Mouse (Mus musculus): ENCODE data around the gene Tmem125.
"Not testable (repeated sequence)": the region's sequence is repeated elsewhere in the genome, so short reads cannot be mapped to it uniquely, and the experiment has no call there.

Gene Tmem125

DNA sequence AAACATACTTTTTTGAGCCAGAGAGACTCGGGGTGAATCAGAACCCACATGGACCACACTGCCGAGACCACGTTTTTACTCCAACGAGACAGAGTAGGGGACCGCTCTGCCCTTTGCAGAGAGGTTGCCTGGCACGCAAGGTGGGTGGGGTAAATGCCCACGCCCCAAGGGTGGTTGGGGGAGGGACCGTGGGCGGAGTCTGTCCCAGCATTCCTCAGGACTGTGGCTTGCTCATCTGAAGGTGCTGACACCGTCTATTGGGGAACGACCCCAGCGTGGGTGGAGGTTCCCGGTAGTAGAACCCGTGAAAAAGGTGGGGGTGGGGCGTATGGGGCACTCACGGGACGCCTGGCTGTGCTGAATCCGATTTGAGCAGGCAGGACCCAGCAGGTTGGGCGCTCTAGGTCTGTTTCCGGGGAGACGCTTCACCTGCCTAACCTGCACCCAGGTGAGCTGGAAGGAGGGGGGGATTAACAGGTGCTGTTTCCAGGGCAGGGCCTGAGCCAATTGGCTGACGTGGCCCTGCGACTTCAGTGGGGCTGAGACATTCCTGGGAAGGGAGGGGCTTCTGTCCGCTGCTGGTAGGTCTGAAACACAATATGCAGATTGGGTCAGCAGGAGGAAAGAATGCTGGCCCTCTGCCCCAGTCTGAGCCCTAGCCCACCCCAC, at the start of gene Tmem125:
Gene Tmem125 (minus strand): TSS at position 453 of the 669 bp plus-strand sequence.
- no peak for DNase-seq (ENCODE audit: low read depth, low spot score)

GRCm38 (mm10) chr4:118589733-118590130, 45.9 kb upstream of the Tmem125 start:
- DNase-seq (ENCODE audit: low read depth, low spot score): no peak

- no peak for DNase-seq (ENCODE audit: low read depth, low spot score)
Measured at GRCm38 (mm10) chr4:118589053-118589732, 45.3 kb upstream of the Tmem125 start.

DNA sequence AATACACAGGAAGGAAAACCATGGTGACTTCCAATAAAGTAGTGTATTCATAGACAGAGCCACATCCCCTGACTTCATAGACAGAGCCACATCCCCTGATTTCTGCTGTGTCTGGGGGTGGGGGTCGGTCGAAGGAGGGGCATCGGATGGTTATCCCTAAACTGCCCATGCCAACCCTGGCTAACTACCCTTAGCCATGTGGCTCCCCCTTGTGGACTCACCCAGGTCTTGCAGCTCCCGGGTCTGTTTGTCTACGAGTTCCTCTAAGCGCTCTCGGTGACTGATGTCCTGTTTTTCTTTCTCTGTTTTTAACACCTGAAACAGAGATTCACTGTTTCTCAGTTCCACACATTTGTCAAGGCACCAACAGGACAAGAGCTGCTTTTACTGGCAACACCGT, 38.8 kb upstream of the Tmem125 start:
- no peak for DNase-seq (ENCODE audit: low read depth, low spot score)

- DNase-seq (ENCODE audit: low read depth, low spot score): no peak
Measured at GRCm38 (mm10) chr4:118581508-118581907, 37.7 kb upstream of the Tmem125 start.

GRCm38 (mm10) chr4:118579313-118579712, 35.5 kb upstream of the Tmem125 start:
- no peak for DNase-seq (ENCODE audit: low read depth, low spot score)

- peak; percentile 46 for DNase-seq (ENCODE audit: low read depth, low spot score)
Measured at GRCm38 (mm10) chr4:118576097-118576496, 32.3 kb upstream of the Tmem125 start.

- no peak for DNase-seq (ENCODE audit: low read depth, low spot score)
Measured at GRCm38 (mm10) chr4:118571441-118571840, 27.6 kb upstream of the Tmem125 start.

GRCm38 (mm10) chr4:118569320-118569719, 25.5 kb upstream of the Tmem125 start:
- DNase-seq (ENCODE audit: low read depth, low spot score): no peak

DNA sequence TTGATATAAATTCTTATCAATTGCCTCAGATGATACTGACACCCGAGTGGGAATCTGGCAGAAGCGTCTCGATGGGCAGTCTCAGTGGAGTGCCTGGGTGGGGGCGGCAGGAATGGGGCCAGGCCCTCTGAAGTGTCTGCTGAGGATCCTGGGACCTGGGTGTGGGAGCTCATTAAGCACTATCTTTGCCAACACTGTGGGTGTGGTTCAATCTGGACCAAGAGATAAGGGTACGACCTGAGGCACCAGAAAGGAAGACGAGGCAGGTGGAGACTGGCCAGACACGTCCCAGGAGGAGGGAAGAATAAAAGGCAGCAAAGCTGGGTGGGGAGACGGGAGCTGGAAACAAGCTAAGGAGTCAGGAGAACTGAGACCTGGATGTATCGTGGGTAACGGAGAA, 24.9 kb upstream of the Tmem125 start:
- no peak for DNase-seq (ENCODE audit: low read depth, low spot score)

- DNase-seq (ENCODE audit: low read depth, low spot score): peak; percentile 16
Measured at GRCm38 (mm10) chr4:118566161-118566676, 22.4 kb upstream of the Tmem125 start.

DNA sequence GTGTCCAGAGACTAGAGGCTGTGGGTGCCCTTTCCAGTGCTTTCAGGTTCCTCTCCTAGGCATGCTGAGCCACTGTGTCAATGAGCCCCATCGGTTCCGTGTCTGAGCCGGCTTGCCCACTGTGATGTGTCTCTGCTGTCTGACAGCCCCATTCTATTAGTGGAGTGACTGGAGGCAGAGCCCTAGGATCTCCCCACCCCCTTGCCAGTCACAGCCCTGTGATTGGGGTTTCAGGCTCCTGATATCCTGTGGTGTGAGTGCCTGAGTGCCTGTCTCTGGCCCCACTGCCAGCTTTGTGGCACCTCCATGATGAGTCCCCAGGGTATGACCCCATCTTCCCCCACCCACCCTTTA, 21.1 kb upstream of the Tmem125 start:
- no peak for DNase-seq (ENCODE audit: low read depth, low spot score)

- DNase-seq (ENCODE audit: low read depth, low spot score): no peak
Measured at GRCm38 (mm10) chr4:118564062-118564925, 20.4 kb upstream of the Tmem125 start.

DNA sequence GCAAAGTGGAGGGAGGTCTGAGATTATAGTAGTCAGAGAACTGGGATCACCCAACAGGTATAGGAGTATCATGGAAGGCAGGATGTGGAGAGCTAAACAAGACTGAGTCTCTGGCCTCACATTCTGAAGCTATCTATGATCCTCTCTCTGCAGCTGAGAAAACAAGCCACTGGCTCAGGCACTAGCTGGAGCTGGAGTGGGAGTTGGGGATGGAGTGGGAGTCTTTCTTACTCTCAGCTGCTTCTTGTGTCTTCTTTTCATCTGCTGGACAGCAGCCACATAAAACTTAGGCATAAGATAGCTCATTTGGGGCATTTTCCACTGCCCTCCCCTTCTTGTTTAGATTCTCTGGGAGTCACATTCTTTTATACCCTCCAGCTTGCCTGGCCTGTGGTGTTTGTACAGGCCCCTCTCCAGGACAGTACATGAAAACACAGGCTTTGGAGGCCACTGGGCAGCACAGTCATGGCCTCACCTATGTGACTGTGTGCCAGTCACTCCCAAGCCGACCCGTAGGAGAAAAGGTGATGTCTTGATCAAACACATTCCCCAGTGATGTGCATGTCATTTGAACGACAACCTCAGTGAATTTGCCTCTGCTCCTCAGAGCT, 9.3 kb upstream of the Tmem125 start:
- no peak for DNase-seq (ENCODE audit: low read depth, low spot score)

- peak; percentile 48 for DNase-seq (ENCODE audit: low read depth, low spot score)
Measured at GRCm38 (mm10) chr4:118548130-118548480, 4.3 kb upstream of the Tmem125 start.

DNA sequence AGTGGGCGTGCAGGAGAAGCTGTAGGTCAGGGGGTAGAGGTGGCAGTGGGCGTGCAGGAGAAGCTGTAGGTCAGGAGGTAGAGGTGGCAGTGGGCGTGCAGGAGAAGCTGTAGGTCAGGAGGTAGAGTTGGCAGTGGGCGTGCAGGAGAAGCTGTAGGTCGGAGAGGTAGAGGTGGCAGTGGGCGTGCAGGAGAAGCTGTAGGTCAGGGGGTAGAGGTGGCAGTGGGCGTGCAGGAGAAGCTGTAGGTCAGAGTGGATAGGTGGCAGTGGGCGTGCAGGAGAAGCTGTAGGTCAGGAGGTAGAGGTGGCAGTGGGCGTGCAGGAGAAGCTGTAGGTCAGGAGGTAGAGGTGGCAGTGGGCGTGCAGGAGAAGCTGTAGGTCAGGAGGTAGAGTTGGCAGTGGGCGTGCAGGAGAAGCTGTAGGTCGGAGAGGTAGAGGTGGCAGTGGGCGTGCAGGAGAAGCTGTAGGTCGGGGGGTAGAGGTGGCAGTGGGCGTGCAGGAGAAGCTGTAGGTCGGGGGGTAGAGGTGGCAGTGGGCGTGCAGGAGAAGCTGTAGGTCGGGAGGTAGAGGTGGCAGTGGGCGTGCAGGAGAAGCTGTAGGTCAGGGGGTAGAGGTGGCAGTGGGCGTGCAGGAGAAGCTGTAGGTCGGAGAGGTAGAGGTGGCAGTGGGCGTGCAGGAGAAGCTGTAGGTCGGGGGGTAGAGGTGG, 3.7 kb upstream of the Tmem125 start:
- DNase-seq (ENCODE audit: low read depth, low spot score): not testable (repeated sequence)

GRCm38 (mm10) chr4:118544441-118545127, 740 bp upstream of the Tmem125 start:
- no peak for DNase-seq (ENCODE audit: low read depth, low spot score)

DNA sequence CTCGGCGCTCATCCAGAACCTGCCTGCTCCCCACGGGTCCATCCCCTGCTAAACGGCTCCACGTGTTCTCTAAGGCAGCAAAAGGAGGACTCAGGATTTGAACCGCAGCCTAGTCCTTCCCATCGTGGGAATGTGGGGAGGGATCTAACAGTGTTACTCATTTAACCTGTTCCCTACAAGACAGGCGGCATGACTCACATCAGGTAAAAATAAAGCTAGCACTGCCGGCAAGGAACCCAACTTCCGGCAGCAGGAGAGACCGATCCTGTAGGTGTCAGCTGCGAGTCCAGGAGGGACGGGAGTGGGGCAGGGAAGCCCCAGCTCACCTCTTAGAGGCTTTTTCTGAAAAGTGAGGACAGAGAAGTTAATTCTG, 700 bp downstream of the Tmem125 start:
- DNase-seq (ENCODE audit: low read depth, low spot score): no peak

DNA sequence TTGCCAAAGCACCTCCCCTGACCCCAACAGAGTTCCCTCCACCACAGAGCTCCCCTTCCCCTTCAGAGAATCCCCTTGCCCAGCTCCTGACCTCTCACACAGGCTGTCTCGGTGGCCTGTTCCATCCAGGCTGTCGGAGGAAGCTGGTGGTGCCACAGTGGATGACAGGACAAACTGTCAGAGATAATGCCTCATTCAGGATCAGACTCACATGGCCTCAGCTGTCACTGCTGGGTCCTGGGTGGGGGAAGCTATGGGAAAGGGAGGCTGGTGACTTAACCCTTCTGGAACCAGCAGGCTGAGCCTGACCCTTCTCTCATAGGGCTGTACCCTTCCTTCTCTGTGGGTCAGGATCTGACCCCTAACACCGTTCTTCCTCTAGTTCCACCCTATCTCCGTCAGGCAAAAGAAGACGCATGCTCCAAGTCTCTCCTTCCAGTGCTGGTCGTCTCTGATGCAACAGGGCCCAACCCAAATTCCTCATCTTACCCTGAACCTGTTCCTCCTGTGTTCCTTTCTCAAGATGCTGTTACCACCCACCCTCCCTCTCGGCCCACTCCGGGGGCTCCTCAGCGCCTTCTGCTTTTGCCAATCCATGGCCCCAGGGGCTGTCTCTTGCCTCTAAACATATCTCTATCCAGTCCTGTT, 1.2 kb downstream of the Tmem125 start:
- no peak for DNase-seq (ENCODE audit: low read depth, low spot score)

GRCm38 (mm10) chr4:118539904-118540303, 3.9 kb downstream of the Tmem125 start:
- no peak for DNase-seq (ENCODE audit: low read depth, low spot score)
